Mouse (Mus musculus) midbrain, embryonic 12.5 days (tissue): Measurements from ENCODE around the gene Erc1. TPM values are rescaled to one million over a fixed set of nuclear protein-coding genes. Genes with fewer than 3 reads are reported as not detected.

ENCODE experiments used
- ATAC-seq: fragments of 200-750 bp; cut with Nextera tagmentation; 2 replicates; pipeline ENCODE4 v1.8.0; 2017; ENCODE audit warnings: low read depth, moderate TSS enrichment, moderate library complexity; ENCODE audit not compliant: low FRiP score
- H3K27ac ChIP-seq: fragments of 300-500 bp; sonication (generic); replicated peaks from 2 replicates; pipeline ENCODE4 v1.5.1; 2016; ENCODE audit warnings: mild to moderate bottlenecking
- H3K27me3 ChIP-seq: fragments of 300-500 bp; sonication (generic); 2 replicates; pipeline ENCODE4 v1.6.1; 2016; ENCODE audit warnings: mild to moderate bottlenecking
- H3K36me3 ChIP-seq: fragments of 300-500 bp; sonication (generic); 2 replicates; pipeline ENCODE4 v1.6.1; 2016
- H3K4me1 ChIP-seq: fragments of 300-500 bp; sonication (generic); 2 replicates; pipeline ENCODE4 v1.6.1; 2016
- H3K4me2 ChIP-seq: fragments of 300-500 bp; sonication (generic); replicated peaks from 2 replicates; pipeline ENCODE4 v1.6.1; 2016; ENCODE audit warnings: mild to moderate bottlenecking, moderate library complexity
- H3K4me3 ChIP-seq: fragments of 300-500 bp; sonication (generic); 2 replicates; pipeline ENCODE4 v1.5.1; 2016; ENCODE audit warnings: mild to moderate bottlenecking
- H3K9ac ChIP-seq: fragments of 300-500 bp; sonication (generic); replicated peaks from 2 replicates; pipeline ENCODE4 v1.6.1; 2016; ENCODE audit warnings: mild to moderate bottlenecking, moderate library complexity
- H3K9me3 ChIP-seq: fragments of 300-500 bp; sonication (generic); 2 replicates; pipeline ENCODE4 v1.6.1; 2016; ENCODE audit warnings: mild to moderate bottlenecking
- whole genome bisulfite sequencing: fragments of 180-500 bp; shearing (Covaris S2); methylation state at CpG from one replicate; pipeline ENCODE4 v1.1.7; 2016; 5-methylcytosine and 5-hydroxymethylcytosine counted together
- polyA plus RNA-seq: library from polyadenylated mRNA; unstranded; fragments of >200 nt; fragmentation: Nextera tagmentation; extraction: Ambion mirVana; gene quantifications from 2 replicates; pipeline ENCODE4 v1.2.1, GENCODE M21; 2016

Gene Erc1
- 37.2 and 37.5 TPM in 2 replicates for polyA plus RNA-seq

- peak within 1 kb of the TSS; percentile 67 for H3K4me2 ChIP-seq
- H3K9ac ChIP-seq, result peak within 1 kb of the TSS; percentile 90
- peak; percentile 95 for ATAC-seq
- no peaks in the 10 kb centered on the region for H3K36me3 ChIP-seq
- H3K9me3 ChIP-seq, result no peaks in the 10 kb centered on the region
- peak within 1 kb of the TSS; percentile 94 for H3K27ac ChIP-seq
- H3K4me3 ChIP-seq, result peak within 1 kb of the TSS; percentile 91
- no peaks in the 10 kb centered on the region for H3K27me3 ChIP-seq
- WGBS, result under 1% methylated on average over 58 of the region's 73 CpGs
- H3K4me1 ChIP-seq, result peaks cover 23% of the 10 kb centered on the region
Measured at GRCm38 (mm10) chr6:119848034-119848695, at the start of gene Erc1. TSS of gene Erc1 (minus strand) at chr6:119848167.

- H3K4me3 ChIP-seq, result no peak overlapping the region
- H3K27ac ChIP-seq, result no peak overlapping the region
- H3K4me2 ChIP-seq, result no peak overlapping the region
- H3K36me3 ChIP-seq, result no peaks in the 10 kb centered on the region
- no peaks in the 10 kb centered on the region for H3K9me3 ChIP-seq
- H3K4me1 ChIP-seq, result no peaks in the 10 kb centered on the region
- H3K9ac ChIP-seq, result no peak overlapping the region
- 87% methylated on average over 7 of the region's 7 CpGs for WGBS
- no peak for ATAC-seq
- no peaks in the 10 kb centered on the region for H3K27me3 ChIP-seq
Measured at GRCm38 (mm10) chr6:119892711-119893110, 44.7 kb upstream of the Erc1 start.

- no peaks in the 10 kb centered on the region for H3K9me3 ChIP-seq
- H3K4me1 ChIP-seq, result no peaks in the 10 kb centered on the region
- H3K4me3 ChIP-seq, result no peak overlapping the region
- no peak for ATAC-seq
- no peak overlapping the region for H3K9ac ChIP-seq
- no peak overlapping the region for H3K4me2 ChIP-seq
- 81% methylated on average over 7 of the region's 7 CpGs for WGBS
- no peaks in the 10 kb centered on the region for H3K27me3 ChIP-seq
- no peaks in the 10 kb centered on the region for H3K36me3 ChIP-seq
- H3K27ac ChIP-seq, result no peak overlapping the region
Measured at GRCm38 (mm10) chr6:119883151-119883550, 35.2 kb upstream of the Erc1 start.

- Histone ChIP-seq H3K4me3 (no peak overlapping the region), H3K9ac (no peak overlapping the region), H3K27ac (no peak overlapping the region), H3K36me3 (no peaks in the 10 kb centered on the region), H3K27me3 (no peaks in the 10 kb centered on the region), H3K4me1 (peaks cover 4% of the 10 kb centered on the region), H3K9me3 (no peaks in the 10 kb centered on the region), H3K4me2 (no peak overlapping the region)
- 93% methylated on average over 11 of the region's 11 CpGs for WGBS
- no peak for ATAC-seq
Measured at GRCm38 (mm10) chr6:119864341-119865034, 16.5 kb upstream of the Erc1 start.

- Histone ChIP-seq H3K9me3 (no peaks in the 10 kb centered on the region), H3K27ac (no peak overlapping the region), H3K4me1 (peaks cover 4% of the 10 kb centered on the region), H3K36me3 (no peaks in the 10 kb centered on the region), H3K9ac (no peak overlapping the region), H3K27me3 (no peaks in the 10 kb centered on the region), H3K4me3 (no peak overlapping the region), H3K4me2 (no peak overlapping the region)
- 31% methylated on average over 8 of the region's 8 CpGs for WGBS
- ATAC-seq, result no peak
Measured at GRCm38 (mm10) chr6:119861519-119861918, 13.6 kb upstream of the Erc1 start.

- Histone ChIP-seq H3K9ac (no peak overlapping the region), H3K27ac (no peak overlapping the region), H3K27me3 (no peaks in the 10 kb centered on the region), H3K9me3 (no peaks in the 10 kb centered on the region), H3K36me3 (no peaks in the 10 kb centered on the region), H3K4me3 (no peak overlapping the region), H3K4me2 (no peak overlapping the region), H3K4me1 (peaks cover 4% of the 10 kb centered on the region)
- ATAC-seq, result no peak
- WGBS, result 95% methylated on average over 2 of the region's 2 CpGs
Measured at GRCm38 (mm10) chr6:119860236-119860635, 12.3 kb upstream of the Erc1 start.

- no peaks in the 10 kb centered on the region for H3K4me1 ChIP-seq
- WGBS, result 91% methylated on average over 4 of the region's 4 CpGs
- H3K4me2 ChIP-seq, result no peak overlapping the region
- H3K9me3 ChIP-seq, result no peaks in the 10 kb centered on the region
- no peak overlapping the region for H3K9ac ChIP-seq
- H3K4me3 ChIP-seq, result no peak overlapping the region
- H3K36me3 ChIP-seq, result no peaks in the 10 kb centered on the region
- H3K27me3 ChIP-seq, result no peaks in the 10 kb centered on the region
- no peak overlapping the region for H3K27ac ChIP-seq
- ATAC-seq, result no peak
Measured at GRCm38 (mm10) chr6:119855471-119855870, 7.5 kb upstream of the Erc1 start.

- no peak overlapping the region for H3K4me2 ChIP-seq
- no peak overlapping the region for H3K4me3 ChIP-seq
- H3K27ac ChIP-seq, result no peak overlapping the region
- H3K4me1 ChIP-seq, result peaks cover 8% of the 10 kb centered on the region
- H3K27me3 ChIP-seq, result no peaks in the 10 kb centered on the region
- ATAC-seq, result no peak
- H3K36me3 ChIP-seq, result no peaks in the 10 kb centered on the region
- WGBS, result 63% methylated on average over 2 of the region's 2 CpGs
- no peaks in the 10 kb centered on the region for H3K9me3 ChIP-seq
- no peak overlapping the region for H3K9ac ChIP-seq
Measured at GRCm38 (mm10) chr6:119854156-119854555, 6.2 kb upstream of the Erc1 start.

- Histone ChIP-seq H3K4me1 (peaks cover 23% of the 10 kb centered on the region), H3K36me3 (no peaks in the 10 kb centered on the region), H3K27me3 (no peaks in the 10 kb centered on the region), H3K9me3 (no peaks in the 10 kb centered on the region), H3K4me2 (no peak overlapping the region), H3K9ac (no peak overlapping the region), H3K4me3 (no peak overlapping the region), H3K27ac (no peak overlapping the region)
- WGBS, result 95% methylated on average over 3 of the region's 3 CpGs
- ATAC-seq, result no peak
Measured at GRCm38 (mm10) chr6:119849858-119850257, 1.9 kb upstream of the Erc1 start.

GRCm38 (mm10) chr6:119849348-119849709 is 1.4 kb upstream of the Erc1 start:
- ATAC-seq, result no peak
- Histone ChIP-seq H3K27ac (0 out of 2 replicates have a peak overlapping the region, but pooled peaks have one; percentile 94), H3K27me3 (no peaks in the 10 kb centered on the region), H3K36me3 (no peaks in the 10 kb centered on the region), H3K9me3 (no peaks in the 10 kb centered on the region), H3K9ac (peak overlapping the region; percentile 90; the same call in 1 of the 2 replicates), H3K4me2 (peak overlapping the region; percentile 67), H3K4me3 (peak overlapping the region; percentile 91; the same call in 1 of the 2 replicates), H3K4me1 (peaks cover 23% of the 10 kb centered on the region)
- 55% methylated on average over 3 of the region's 3 CpGs for WGBS

GRCm38 (mm10) chr6:119848696-119849347 is 855 bp upstream of the Erc1 start:
- H3K9me3 ChIP-seq, result no peaks in the 10 kb centered on the region
- peaks cover 23% of the 10 kb centered on the region for H3K4me1 ChIP-seq
- WGBS, result 14% methylated on average over 13 of the region's 13 CpGs
- H3K27me3 ChIP-seq, result no peaks in the 10 kb centered on the region
- H3K9ac ChIP-seq, result peak overlapping the region; percentile 90
- H3K27ac ChIP-seq, result peak overlapping the region; percentile 94
- no peak; the same call in 1 of the 2 replicates for ATAC-seq
- peak overlapping the region; percentile 67 for H3K4me2 ChIP-seq
- H3K4me3 ChIP-seq, result peak overlapping the region; percentile 91
- H3K36me3 ChIP-seq, result no peaks in the 10 kb centered on the region

- H3K36me3 ChIP-seq, result no peaks in the 10 kb centered on the region
- WGBS, result under 1% methylated on average over 36 of the region's 40 CpGs
Measured at GRCm38 (mm10) chr6:119847518-119848033, 391 bp downstream of the Erc1 start.

More at GRCm38 (mm10) chr6:119847518-119848033, 391 bp downstream of the Erc1 start:
- Histone ChIP-seq H3K4me3 (peak overlapping the region; percentile 91), H3K9me3 (no peaks in the 10 kb centered on the region), H3K4me2 (peak overlapping the region; percentile 67), H3K9ac (peak overlapping the region; percentile 90), H3K27me3 (no peaks in the 10 kb centered on the region), H3K4me1 (peaks cover 23% of the 10 kb centered on the region), H3K27ac (peak overlapping the region; percentile 94)
- peak; percentile 32 for ATAC-seq
